Mouse (Mus musculus): Measurements from ENCODE around the gene Tanc1.
"Not testable (repeated sequence)": the region's sequence is repeated elsewhere in the genome, so short reads cannot be mapped to it uniquely, and the experiment has no call there.

The Tanc1 gene

GRCm38 (mm10) chr2:59611831-59612732 is at the start of gene Tanc1:
Gene Tanc1 (plus strand): TSS chr2:59612042.
- peak; percentile 72 to 75 for DNase-seq (ENCODE audit: low spot score in 2 of 2)

- no peak for DNase-seq (ENCODE audit: low spot score in 2 of 2)
These were observed 49.6 kb upstream of the Tanc1 start for GRCm38 (mm10) chr2:59562215-59562614.

- DNase-seq (ENCODE audit: low spot score in 2 of 2), result no peak
These were observed 49.1 kb upstream of the Tanc1 start for GRCm38 (mm10) chr2:59562696-59563095.

GRCm38 (mm10) chr2:59564029-59564611 is 47.7 kb upstream of the Tanc1 start:
- not testable (repeated sequence) for DNase-seq (ENCODE audit: low spot score in 2 of 2)

- DNase-seq (ENCODE audit: low spot score in 2 of 2), result no peak
These were observed 46.9 kb upstream of the Tanc1 start for GRCm38 (mm10) chr2:59564947-59565346.

- no peak for DNase-seq (ENCODE audit: low spot score in 2 of 2)
These were observed 30.9 kb upstream of the Tanc1 start for GRCm38 (mm10) chr2:59580939-59581338.

GRCm38 (mm10) chr2:59583961-59584360 is 27.9 kb upstream of the Tanc1 start:
- peak; percentile 34 for DNase-seq (ENCODE audit: low spot score in 2 of 2)

GRCm38 (mm10) chr2:59587387-59588095 is 24.3 kb upstream of the Tanc1 start:
- DNase-seq (ENCODE audit: low spot score in 2 of 2), result peak; percentile 52 to 60

- no peak for DNase-seq (ENCODE audit: low spot score in 2 of 2)
These were observed 23.8 kb upstream of the Tanc1 start for GRCm38 (mm10) chr2:59588096-59588405.

GRCm38 (mm10) chr2:59593341-59593902 is 18.4 kb upstream of the Tanc1 start:
- DNase-seq (ENCODE audit: low spot score in 2 of 2), result no peak

- DNase-seq (ENCODE audit: low spot score in 2 of 2), result no peak
These were observed 17.7 kb upstream of the Tanc1 start for GRCm38 (mm10) chr2:59594095-59594494.

- DNase-seq (ENCODE audit: low spot score in 2 of 2), result no peak
These were observed 15.3 kb upstream of the Tanc1 start for GRCm38 (mm10) chr2:59596545-59596944.

GRCm38 (mm10) chr2:59598286-59598685 is 13.6 kb upstream of the Tanc1 start:
- DNase-seq (ENCODE audit: low spot score in 2 of 2), result no peak

GRCm38 (mm10) chr2:59598894-59599293 is 12.9 kb upstream of the Tanc1 start:
- DNase-seq (ENCODE audit: low spot score in 2 of 2), result no peak

GRCm38 (mm10) chr2:59599338-59600111 is 12.3 kb upstream of the Tanc1 start:
- DNase-seq (ENCODE audit: low spot score in 2 of 2), result no peak

GRCm38 (mm10) chr2:59600123-59600840 is 11.6 kb upstream of the Tanc1 start:
- DNase-seq (ENCODE audit: low spot score in 2 of 2), result no peak

- no peak for DNase-seq (ENCODE audit: low spot score in 2 of 2)
These were observed 10.9 kb upstream of the Tanc1 start for GRCm38 (mm10) chr2:59600980-59601379.

- no peak for DNase-seq (ENCODE audit: low spot score in 2 of 2)
These were observed 10.4 kb upstream of the Tanc1 start for GRCm38 (mm10) chr2:59601452-59601851.

GRCm38 (mm10) chr2:59608958-59609357 is 2.9 kb upstream of the Tanc1 start:
- no peak for DNase-seq (ENCODE audit: low spot score in 2 of 2)

- DNase-seq (ENCODE audit: low spot score in 2 of 2), result peak in 1 of 2 experiments; percentile 7
These were observed 529 bp upstream of the Tanc1 start for GRCm38 (mm10) chr2:59611216-59611810.
